Mouse (Mus musculus) spleen, postnatal 10 days (tissue): ENCODE measurements around the gene Scnm1.
"Not testable (repeated sequence)": the region's sequence is repeated elsewhere in the genome, so short reads cannot be mapped to it uniquely, and the experiment has no call there.

ENCODE experiments used
- DNase-seq, 2 experiments: peaks; one replicate each; pipeline ENCODE4 v3.0.0; 2021 to 2022; ENCODE audit warnings: low spot score in 2 of 2

Gene Scnm1

DNA sequence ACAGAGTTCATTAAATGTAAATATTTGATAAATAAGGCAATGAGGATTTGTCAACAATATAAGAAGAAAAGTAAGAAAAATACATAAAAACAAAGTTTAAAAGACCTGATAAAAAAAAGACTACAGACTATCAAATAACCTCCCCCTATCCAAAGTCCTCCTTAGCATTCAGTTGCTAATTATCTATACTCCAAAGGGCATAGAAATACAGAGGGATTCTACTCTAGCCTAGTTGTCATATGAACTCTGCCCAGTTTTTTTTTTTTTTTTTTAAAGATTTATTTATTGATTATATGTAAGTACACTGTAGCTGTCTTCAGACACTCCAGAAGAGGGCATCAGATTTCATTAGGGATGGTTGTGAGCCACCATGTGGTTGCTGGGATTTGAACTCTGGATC, 26.5 kb downstream of the Scnm1 start:
- not testable (repeated sequence) for DNase-seq

DNA sequence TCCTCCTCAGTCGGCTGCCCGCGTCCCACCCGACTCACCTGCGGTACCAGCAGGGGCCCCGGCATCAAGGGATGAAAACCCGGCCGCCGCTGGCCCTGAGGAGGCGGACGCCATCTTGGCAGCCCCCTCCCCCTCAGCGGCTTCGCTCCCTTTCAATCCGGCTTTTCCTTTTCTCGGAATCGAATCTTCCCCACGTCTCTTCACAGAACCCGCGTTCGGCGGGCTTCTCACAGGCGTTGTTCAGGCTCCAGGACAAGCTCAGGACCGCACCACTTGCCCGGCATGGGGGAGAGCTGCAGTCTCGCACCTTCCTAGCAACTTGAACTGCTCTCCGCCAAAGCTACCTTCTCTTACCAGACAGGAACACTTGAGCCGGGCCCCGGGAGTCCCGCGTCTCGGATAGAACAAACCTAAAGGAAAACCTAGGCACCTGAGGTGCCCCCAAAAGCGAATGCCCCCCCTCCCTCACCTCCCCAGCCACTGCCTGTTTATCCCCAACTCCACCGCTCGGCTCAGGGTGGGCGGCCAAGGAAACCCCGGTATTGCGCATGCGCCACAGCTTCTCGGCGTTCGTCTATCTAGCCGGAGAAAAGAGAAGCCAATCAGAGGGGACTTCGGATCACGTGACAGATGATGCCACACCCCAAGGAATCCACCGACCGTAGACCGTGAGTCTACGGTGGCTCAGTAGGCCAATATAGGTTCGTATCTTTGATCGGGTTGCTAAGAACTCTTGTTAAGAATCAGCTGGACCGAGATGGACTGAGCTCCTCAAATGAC, 27.3 kb downstream of the Scnm1 start, which contains the start of gene Pip5k1a:
Gene Pip5k1a (minus strand): TSS at position 593 of the 780 bp plus-strand sequence.
- DNase-seq: peak; percentile 89 to 97

GRCm38 (mm10) chr3:95105586-95106337, 28.0 kb downstream of the Scnm1 start:
- DNase-seq: no peak

DNA sequence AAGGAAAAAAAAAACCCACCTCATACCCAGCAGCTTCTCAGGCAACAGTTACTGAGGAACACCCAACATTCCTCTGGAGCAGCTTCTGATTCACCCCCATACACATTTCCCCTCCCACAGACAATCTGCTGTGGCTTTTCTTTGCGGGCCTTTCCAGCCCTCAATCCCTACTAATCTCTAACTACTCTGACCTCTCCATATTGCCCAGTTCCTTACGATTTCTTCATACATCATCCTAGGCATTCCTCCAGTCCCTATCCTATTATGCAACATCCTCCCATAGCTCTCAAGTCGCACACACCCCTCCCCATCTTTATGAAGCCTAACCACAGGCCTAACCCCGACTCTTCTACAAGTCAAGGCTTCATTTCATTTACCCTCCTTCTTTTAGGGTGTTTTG, 28.7 kb downstream of the Scnm1 start:
- DNase-seq: no peak

DNA sequence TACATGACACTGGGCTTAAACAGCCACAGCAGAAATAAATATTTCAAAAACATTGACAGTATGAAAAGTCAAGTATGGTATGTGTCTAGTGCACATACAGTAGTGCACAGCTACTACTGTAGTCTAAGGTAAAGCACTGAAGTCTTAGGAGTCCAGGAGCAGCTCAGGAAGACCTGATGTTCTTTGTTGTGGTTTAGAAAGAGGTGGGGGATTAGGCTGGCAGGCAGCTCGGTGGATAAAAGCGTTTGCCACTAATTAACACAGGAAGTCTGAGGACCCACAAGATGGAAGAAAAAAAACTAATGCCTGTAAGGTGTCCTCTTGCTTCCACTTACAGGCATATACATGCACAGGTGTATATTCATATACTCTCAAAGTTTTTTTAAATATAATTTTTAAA, 33.0 kb downstream of the Scnm1 start:
- no peak for DNase-seq

- DNase-seq: no peak
Measured at GRCm38 (mm10) chr3:95088071-95088470, 45.7 kb downstream of the Scnm1 start.
